Mouse (Mus musculus) c-Kit-positive CD71-positive TER-119-negative erythroid progenitor cells, embryonic 14.5 days (primary cell): ENCODE measurements around the gene Trir.

Experiments
- DNase-seq: peaks from one replicate; pipeline ENCODE4 v3.0.0-alpha.2; 2013; ENCODE audit warnings: low read depth

The Trir gene

DNA sequence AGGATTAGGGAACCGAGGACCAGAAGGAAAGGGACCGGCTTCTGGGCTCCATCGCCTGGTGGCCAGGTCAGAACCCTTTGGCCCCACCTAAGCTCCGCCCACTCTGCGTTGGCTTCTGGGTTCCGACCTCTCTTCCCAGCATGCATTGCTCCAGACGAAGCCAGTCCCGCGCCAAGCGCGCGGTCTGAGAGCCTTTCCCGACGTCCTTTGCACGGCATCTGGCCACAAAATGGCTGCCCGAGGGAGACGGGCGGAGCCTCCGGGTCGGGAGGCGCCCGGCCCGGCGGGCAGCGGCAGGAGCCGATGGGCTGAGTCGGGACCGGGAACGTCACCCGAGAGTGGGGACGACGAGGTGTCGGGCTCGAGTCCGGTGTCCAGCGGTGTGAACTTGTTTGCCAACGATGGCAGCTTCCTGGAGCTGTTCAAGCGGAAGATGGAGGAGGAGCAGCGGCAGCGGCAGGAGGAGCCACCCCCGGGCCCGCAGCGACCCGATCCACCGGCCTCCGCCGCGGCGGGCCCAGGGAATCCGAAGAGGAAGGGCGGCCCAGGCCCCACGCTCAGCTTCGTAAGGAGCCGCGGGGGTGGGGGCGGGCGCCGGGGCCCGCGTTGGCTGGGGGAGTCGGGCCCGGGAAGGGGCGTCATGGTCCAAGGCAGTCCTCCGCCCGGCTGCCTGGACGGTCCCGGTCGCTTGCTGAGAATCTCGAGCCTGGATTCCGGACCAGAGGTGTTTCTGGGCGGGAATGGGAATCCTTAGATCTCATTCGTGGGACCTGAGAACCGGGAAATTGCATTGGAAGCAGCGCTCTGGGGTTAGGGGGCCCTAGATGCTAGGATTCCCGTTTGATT lies at the start of gene Trir:
Gene Trir (plus strand): TSS at position 154 of the 846 bp plus-strand sequence.
- peak; percentile 98 for DNase-seq

DNA sequence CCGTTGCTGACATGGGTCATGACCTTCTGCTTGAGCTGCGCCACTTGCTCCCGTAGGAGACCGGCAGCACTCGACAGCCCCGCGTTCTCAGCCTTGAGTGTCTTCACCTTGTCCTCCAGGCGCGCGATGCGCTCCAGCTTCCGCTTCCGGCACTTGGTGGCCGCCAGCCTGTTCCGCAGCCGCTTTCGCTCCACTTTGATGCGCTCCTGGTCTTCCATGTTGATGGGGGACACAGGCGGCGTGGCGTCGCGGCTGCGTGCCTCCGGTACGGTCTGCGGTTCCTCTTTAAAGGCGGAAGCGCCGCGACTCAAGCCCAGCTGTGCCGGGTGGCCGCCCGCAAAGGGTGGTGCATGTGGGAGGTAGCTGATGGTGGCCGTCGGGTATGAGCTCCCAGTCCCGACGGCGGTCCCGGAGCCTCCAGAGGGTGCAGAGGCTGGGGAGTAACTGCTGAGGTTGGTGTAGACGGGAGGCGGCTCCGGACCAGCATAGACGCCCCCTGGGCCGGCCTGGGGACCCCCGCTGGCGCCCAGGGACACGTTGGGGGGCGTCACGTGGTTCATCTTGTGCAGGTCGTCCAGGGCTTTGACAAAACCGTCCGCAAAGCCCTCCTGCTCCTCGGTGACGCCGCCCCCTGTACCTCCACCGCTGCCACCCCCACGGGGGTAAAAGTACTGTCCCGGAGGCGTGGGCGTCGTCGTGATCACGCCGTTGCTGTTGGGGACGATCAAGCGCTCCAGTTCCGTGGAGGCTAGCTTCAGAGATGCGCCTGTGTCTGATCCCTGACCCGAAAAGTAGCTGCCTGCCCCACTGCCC lies 49.0 kb upstream of the Trir start:
- no peak for DNase-seq

- DNase-seq, result peak; percentile 86
Observed at GRCm38 (mm10) chr8:84978248-84978940, 48.2 kb upstream of the Trir start, which contains the start of gene Junb. Gene Junb, minus strand, starts transcription at chr8:84978718.

DNA sequence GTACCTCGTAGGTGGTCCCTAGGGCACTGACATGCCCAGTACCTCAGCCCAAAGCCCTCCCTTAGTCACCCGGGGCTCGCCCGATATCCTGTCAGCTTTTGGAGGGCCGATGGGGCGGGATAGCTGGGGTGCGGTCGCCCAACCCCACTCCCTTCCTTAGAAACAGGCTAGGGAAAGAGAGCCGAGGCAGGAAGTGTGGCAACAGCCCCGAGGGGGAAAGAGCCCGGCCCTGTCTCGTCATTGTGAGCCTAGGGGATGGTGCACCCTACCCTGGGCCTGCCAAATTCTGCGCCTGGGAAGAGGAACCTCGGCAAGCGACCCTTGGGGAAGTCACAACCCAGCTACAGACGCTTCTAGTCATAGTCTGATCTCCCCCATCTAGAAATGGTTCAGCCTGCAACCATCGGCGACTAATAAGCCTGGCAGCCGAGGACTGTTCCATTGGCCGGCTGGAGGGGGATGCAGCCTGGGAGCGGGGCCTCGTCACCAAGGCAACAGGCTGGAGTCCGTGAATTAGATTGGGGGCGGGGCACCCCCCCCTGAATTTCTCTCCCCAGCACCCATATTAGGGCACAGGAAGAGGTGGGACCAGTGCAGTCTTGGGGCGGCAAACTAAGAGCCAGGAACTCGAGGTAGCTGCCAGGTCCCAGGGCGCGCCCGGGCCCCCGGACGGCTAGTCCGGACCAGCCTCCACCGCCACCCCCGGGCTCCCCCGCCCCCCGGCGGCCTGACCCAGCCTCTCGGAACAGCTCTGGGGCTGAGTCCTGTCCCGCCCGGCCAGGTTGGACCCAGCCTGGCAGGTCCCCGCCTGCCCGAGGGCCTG lies 46.8 kb upstream of the Trir start:
- DNase-seq, result peak; percentile 93

GRCm38 (mm10) chr8:84980622-84981358 lies 45.8 kb upstream of the Trir start:
- no peak for DNase-seq

GRCm38 (mm10) chr8:84981644-84982498 lies 44.8 kb upstream of the Trir start:
- DNase-seq, result no peak

GRCm38 (mm10) chr8:84982499-84983011 lies 44.1 kb upstream of the Trir start:
- DNase-seq, result no peak

DNA sequence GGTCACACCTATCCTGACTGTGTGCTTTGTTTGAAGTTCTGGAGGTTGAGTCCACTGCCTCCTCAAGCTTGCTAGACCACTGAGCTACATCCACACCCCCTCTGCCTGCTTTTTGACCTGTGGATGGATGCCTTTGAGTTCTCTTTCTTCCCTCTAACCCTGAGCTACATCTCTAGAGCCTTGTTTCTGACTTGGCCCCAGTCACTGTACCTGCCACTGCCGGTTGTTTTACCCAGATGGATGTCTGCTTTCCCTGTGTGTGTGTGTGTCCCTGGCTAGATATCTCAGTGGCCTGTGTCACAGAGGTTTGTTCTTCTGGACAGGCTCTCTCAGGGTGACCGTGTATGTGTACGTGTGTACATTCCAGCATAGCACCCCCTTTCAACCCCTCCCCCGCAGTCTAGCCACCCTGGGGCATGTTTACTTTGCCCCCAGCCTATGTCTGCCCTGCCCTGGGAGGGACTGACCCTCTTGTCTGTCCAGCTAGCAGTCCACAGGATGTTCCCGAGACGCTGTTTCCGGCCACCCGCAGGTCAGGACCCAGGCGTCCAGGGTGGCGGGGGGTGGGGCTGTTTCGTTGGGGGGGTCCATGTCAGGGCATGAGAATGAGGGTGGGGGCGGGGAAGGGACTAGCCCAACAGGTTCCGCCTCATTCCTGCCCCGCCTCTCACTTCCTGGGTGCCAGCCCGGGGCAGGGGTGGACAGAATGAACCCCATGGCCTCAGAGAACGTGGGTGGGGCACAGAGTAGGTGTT lies 42.2 kb upstream of the Trir start:
- no peak for DNase-seq

- DNase-seq, result no peak
Observed at GRCm38 (mm10) chr8:84985049-84985683, 41.5 kb upstream of the Trir start.

DNA sequence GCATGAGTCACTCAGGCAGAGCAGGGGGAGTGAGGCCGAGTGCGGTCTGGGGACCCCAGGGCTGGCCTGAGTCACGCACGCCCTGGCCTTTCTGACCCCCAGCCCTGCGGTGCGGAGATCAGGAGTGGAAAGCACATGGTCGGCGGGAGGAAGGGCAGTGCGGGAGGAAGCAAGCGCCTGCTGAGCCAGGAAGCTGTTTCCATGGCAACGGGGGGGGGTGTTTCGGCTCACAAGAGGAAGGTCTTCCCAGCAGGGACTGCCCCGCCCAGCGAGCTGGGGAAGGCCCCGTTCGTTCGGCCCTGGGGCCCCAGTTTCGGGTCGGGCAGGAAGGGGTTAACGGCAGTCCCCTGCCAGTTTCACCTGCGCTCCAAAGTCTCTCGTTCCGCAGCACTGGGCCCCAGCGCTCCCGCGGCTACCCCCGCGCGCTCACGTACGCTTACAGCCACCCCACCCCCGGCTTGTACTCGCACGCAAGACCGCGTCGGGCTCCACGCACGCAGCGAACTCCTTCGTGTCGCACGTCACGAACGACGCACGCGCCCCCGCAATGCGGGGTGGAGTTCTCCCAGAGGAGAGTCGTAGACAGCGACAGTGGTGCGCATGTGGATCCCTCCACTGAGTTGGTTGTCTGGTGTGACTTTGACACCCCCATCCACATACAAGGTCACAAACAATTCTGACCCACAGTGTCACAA lies 40.8 kb upstream of the Trir start:
- DNase-seq, result peak; percentile 67

- DNase-seq, result peak; percentile 54
Observed at GRCm38 (mm10) chr8:84986379-84986945, 40.2 kb upstream of the Trir start.

DNA sequence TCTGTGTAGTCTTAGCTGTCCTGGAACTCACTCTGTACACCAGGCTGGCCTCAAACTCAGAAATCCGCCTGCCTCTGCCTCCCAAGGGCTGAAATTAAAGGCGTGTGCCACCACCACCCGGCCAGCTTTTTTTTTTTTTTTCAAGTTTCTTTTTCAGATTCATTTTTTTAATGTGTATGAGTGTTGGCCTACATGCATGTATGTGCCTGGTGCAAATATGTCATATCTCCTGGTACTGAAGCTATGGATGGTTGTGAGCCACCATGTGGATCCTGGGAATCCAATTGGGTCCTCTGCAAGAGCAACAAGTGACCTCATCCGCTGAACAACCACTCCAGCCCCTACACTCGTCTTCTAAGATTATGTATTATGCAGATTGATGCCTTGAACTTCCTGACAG lies 39.2 kb upstream of the Trir start:
- no peak for DNase-seq

- no peak for DNase-seq
Observed at GRCm38 (mm10) chr8:84987903-84988302, 38.7 kb upstream of the Trir start.

DNA sequence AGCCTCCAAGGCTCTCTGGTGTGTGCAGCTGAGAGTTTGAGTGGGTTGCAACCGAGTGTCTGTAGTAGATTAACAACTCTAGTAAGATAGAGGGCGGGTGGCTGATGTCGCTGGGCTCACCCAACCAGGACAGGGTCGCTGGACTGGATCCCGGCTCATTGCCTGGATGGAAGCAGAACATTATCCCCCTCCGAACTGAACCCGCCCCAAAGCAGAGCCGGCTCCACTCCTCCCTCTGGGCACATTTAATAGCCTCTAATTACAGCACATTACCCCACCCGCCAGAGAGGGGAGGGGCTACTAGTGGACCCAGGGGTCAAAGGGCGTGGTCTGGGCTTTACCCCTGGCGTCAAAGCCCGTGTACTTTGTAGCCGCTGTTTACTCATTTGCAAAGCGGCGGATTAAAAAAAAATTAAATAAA lies 37.3 kb upstream of the Trir start:
- no peak for DNase-seq

DNA sequence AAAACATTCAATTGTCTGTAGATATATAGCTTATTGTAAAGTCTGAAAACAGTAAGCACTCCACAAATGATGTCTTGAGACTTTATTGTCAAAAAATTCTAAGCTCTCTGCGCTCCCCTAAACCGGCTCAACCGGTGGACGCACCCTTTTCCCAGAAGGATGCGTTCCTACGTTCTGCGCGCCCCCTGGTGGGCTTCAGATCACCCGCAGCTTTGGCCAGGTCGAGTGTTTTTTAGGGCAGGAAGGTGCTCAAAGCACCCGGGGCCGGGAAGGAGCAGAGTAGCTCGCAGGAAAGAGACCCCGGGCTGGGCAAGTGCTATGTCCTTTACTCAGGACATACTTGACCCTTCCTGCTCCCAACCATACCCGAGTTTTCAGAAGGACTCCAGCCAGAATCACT lies 36.8 kb upstream of the Trir start:
- DNase-seq, result peak; percentile 95

DNA sequence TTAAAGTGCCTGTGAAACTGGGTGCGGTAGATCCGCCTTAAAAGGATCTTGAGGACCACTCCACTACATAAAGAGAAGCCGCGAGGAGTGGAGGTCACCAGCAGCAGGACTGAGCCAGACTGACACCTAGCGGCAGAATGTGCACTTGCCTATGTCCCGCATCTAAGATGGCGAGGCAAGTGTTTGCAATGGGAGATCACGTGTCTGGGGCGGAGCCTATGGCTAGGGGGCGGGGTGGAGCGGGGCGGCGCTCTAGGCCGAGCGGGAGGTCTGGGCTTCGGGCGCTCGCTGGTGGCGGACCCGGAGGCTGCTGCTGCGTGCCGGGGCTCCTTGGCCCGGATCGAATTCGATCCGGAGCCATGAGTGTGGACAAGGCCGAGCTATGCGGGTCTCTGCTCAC lies 36.3 kb upstream of the Trir start, which contains the start of gene Hook2:
Gene Hook2 (plus strand): TSS at position 255 of the 400 bp plus-strand sequence.
- DNase-seq, result peak; percentile 99

GRCm38 (mm10) chr8:84990836-84991235 lies 35.8 kb upstream of the Trir start:
- DNase-seq, result no peak
